Mouse (Mus musculus) forebrain, embryonic 15.5 days (tissue): ENCODE results near the gene Pih1d1. TPM values are rescaled to one million over a fixed set of nuclear protein-coding genes. Genes with fewer than 3 reads are reported as not detected.
"Not testable (repeated sequence)": the region's sequence is repeated elsewhere in the genome, so short reads cannot be mapped to it uniquely, and the experiment has no call there.

Experiments used
- ATAC-seq: fragments of 200-750 bp; cut with Nextera tagmentation; replicated peaks from 2 replicates; pipeline ENCODE4 v1.8.0; 2017; ENCODE audit warnings: mild to moderate bottlenecking, moderate TSS enrichment, moderate library complexity
- H3K27ac ChIP-seq: fragments of 300-500 bp; sonication (generic); replicated peaks from 2 replicates; pipeline ENCODE4 v1.5.1; 2015; ENCODE audit warnings: mild to moderate bottlenecking, inconsistent platforms
- H3K27me3 ChIP-seq: fragments of 300-500 bp; sonication (generic); 2 replicates; pipeline ENCODE4 v1.6.1; 2015; ENCODE audit warnings: inconsistent platforms
- H3K36me3 ChIP-seq: fragments of 300-500 bp; sonication (generic); 2 replicates; pipeline ENCODE4 v1.6.1; 2015; ENCODE audit warnings: mild to moderate bottlenecking, inconsistent platforms
- H3K4me1 ChIP-seq: fragments of 300-500 bp; sonication (generic); 2 replicates; pipeline ENCODE4 v1.6.1; 2015; ENCODE audit warnings: inconsistent platforms
- H3K4me2 ChIP-seq: fragments of 300-500 bp; sonication (generic); replicated peaks from 2 replicates; pipeline ENCODE4 v1.6.1; 2015; ENCODE audit warnings: mild to moderate bottlenecking, inconsistent platforms
- H3K4me3 ChIP-seq: fragments of 300-500 bp; sonication (generic); 2 replicates; pipeline ENCODE4 v1.5.1; 2015; ENCODE audit warnings: mild to moderate bottlenecking, inconsistent platforms
- H3K9ac ChIP-seq: fragments of 300-500 bp; sonication (generic); replicated peaks from 2 replicates; pipeline ENCODE4 v1.6.1; 2015; ENCODE audit warnings: mild to moderate bottlenecking, inconsistent platforms
- H3K9me3 ChIP-seq: fragments of 300-500 bp; sonication (generic); 2 replicates; pipeline ENCODE4 v1.6.1; 2016; ENCODE audit warnings: inconsistent platforms
- WGBS: fragments of 180-500 bp; shearing (Covaris S2); methylation state at CpG from one replicate; pipeline ENCODE4 v1.1.7; 2015; ENCODE audit warnings: mixed read lengths; 5-methylcytosine and 5-hydroxymethylcytosine counted together
- polyA plus RNA-seq: library from polyadenylated mRNA; unstranded; fragments of >200 nt; fragmentation: Nextera tagmentation; extraction: Ambion mirVana; gene quantifications from 2 replicates; pipeline ENCODE4 v1.2.1, GENCODE M21; 2015

Gene Pih1d1
- polyA plus RNA-seq, 1 experiment from 2014 or later = 96.0 TPM

DNA sequence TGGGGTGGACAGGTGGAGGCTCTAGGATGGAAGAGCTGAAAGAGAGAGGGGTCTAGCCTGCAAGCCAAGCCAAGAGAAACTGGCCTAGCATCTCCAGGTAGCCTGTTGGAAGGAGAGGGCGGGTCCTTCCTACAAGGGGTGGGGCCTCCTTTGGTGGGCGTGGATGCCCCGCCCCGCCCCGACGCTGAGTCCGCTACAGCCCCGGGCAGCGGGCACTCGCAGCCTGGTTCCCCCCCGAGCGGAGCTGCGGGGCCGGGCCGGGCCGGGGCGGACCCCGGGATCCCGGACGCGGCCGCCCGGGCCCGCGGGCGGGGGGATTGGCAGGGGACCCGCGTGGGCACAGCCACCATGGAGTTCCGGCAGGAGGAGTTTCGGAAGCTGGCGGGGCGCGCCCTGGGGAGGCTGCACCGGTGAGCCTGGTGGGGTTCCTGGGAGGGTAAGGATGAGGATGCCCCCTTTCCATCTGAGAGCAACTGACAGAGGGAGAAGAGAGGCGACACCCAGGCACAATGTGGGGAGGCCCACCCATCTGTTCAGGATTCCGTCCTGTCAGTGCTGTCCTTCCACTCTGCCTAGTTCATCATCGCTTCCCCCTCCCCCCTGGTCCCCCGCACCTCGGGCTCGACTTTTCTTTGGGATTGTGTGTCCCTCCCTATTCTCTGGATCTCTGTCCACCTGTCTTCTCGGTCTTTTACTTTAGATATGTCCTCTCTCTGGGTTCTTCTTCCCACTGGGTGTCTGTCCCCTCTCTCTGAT is 9.8 kb downstream of the Pih1d1 start, which contains the start of gene Slc17a7:
Gene Slc17a7, plus strand, starts transcription at position 215 of the 756 bp plus-strand sequence.
- H3K4me3 ChIP-seq = peak within 1 kb of the TSS; percentile 49
- no peak for ATAC-seq
- H3K27me3 ChIP-seq = peaks cover 51% of the 10 kb centered on the region
- peak within 1 kb of the TSS; percentile 27; the same call in 1 of the 2 replicates for H3K27ac ChIP-seq
- H3K4me2 ChIP-seq = peak within 1 kb of the TSS; percentile 55
- 1% methylated on average over 40 of the region's 41 CpGs for WGBS
- no peaks in the 10 kb centered on the region for H3K36me3 ChIP-seq
- H3K4me1 ChIP-seq = peaks cover 48% of the 10 kb centered on the region
- H3K9me3 ChIP-seq = no peaks in the 10 kb centered on the region
- peak within 1 kb of the TSS; percentile 52 for H3K9ac ChIP-seq

DNA sequence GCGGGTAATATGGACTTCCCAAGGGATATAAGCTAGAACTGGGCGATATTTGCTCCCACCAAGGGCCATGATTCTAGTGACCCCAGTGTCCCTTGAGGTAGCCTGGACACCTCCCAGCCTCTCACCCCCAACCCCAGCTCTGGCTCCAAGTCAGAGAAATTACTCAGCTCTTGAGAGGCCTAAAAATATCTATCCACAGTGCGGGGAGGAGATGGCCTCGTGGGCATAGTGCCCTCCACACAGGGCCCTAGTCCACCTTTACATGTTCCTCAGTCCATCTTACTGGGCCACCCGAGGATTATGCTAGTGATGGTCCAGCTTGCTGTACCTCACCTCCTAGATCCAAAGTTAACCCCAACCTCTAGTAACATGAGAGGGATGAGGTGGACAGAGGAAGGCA is 10.7 kb downstream of the Pih1d1 start:
- no peaks in the 10 kb centered on the region for H3K36me3 ChIP-seq
- peaks cover 48% of the 10 kb centered on the region for H3K4me1 ChIP-seq
- peaks cover 60% of the 10 kb centered on the region for H3K27me3 ChIP-seq
- H3K27ac ChIP-seq = 0 out of 2 replicates have a peak overlapping the region, but pooled peaks have one; percentile 27
- H3K9me3 ChIP-seq = no peaks in the 10 kb centered on the region
- peak overlapping the region; percentile 49 for H3K4me3 ChIP-seq
- ATAC-seq = no peak
- WGBS = 59% methylated on average over 5 of the region's 5 CpGs
- peak overlapping the region; percentile 52; the same call in 1 of the 2 replicates for H3K9ac ChIP-seq
- H3K4me2 ChIP-seq = peak overlapping the region; percentile 55

DNA sequence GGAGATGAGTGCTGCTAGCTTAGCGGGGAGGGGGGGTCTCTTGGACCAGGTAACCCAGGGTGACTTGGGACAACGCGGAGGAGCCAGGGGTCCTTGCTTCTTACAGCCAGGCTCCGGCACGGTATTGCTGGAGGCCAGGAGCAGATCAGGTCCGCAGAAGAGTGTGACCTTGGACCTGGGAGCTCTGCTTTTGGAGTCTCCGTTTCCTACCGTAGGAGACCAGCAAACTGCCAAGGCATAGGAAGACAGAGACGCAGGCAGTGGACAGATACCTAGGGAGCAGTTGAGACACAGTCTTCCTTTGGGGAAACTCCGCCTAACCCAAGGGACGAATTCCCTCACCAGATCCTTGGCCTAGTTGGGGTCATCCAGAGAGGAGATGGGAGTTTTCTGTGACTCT is 11.6 kb downstream of the Pih1d1 start:
- Histone ChIP-seq H3K4me3 (peak overlapping the region; percentile 49), H3K9me3 (no peaks in the 10 kb centered on the region), H3K4me2 (peak overlapping the region; percentile 55), H3K36me3 (no peaks in the 10 kb centered on the region), H3K9ac (no peak overlapping the region), H3K27ac (0 out of 2 replicates have a peak overlapping the region, but pooled peaks have one; percentile 9), H3K27me3 (peaks cover 67% of the 10 kb centered on the region), H3K4me1 (peaks cover 48% of the 10 kb centered on the region)
- ATAC-seq = no peak
- WGBS = 39% methylated on average over 11 of the region's 11 CpGs

DNA sequence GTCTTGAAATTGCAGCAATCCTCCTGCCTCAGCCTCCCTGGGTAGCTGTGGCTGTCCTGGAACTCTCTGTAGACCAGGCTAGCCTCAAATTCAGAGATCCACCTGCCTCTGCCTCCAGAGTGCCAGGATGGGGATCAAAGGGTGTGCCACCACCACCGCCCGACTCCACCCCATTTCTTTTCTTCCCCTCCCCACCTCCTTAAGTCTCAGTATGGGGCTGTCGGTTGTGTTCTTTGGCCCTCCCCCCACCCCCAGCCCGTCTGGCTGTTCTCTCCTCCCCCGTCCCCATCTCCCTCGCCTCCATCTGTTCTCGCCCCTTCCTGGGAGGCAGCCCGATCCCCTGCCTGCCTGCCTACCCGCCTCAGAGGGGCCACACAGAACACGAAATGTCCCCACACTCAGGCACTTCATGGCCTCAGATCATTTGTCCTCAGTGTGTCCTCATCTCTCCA is 12.9 kb downstream of the Pih1d1 start:
- H3K27ac ChIP-seq = peak overlapping the region; percentile 46

DNA sequence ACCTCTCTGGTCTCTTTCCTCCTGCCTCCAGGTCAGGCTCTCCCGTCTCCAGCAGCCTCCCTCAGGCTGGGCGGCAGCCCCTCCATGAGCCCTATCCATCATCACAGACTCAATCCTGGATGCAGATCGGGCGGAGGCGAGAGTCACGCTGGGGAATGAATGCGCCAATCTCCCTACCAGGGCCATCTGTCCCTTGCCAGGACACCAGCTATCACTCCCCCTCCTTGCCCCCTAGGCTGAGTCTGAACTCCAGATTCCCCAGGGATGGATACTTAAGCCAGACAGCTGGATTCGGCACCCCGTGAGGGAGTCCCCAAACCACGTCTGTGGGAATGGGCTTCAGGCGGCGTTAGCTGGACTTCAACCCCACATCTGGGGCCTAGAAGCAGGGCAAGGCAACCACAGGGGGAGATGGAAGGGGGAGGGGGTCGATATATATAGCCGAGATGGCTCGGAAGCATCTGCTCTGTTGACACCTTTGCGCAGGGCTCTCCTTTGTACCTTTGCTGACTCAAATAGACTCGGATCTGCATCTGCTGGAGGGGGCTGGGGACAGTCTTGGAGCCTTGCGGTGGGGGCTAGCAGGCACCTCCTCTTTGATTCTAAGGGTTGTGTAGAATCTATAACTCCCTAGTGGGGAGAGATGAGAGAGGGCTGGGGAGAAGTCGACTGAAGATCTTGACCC is 13.8 kb downstream of the Pih1d1 start:
- 0 out of 2 replicates have a peak, but pooled peaks have one; percentile 31 for ATAC-seq
- peak overlapping the region; percentile 46 for H3K27ac ChIP-seq
- H3K9ac ChIP-seq = 0 out of 2 replicates have a peak overlapping the region, but pooled peaks have one; percentile 23
- no peaks in the 10 kb centered on the region for H3K36me3 ChIP-seq
- no peaks in the 10 kb centered on the region for H3K9me3 ChIP-seq
- 1% methylated on average over 19 of the region's 19 CpGs for WGBS
- peak overlapping the region; percentile 38 for H3K4me2 ChIP-seq
- peaks cover 33% of the 10 kb centered on the region for H3K4me1 ChIP-seq
- peak overlapping the region; percentile 27 for H3K4me3 ChIP-seq
- peaks cover 82% of the 10 kb centered on the region for H3K27me3 ChIP-seq

More for the DNA sequence above, 12.9 kb downstream of the Pih1d1 start:
- no peaks in the 10 kb centered on the region for H3K9me3 ChIP-seq
- H3K27me3 ChIP-seq = peaks cover 77% of the 10 kb centered on the region
- H3K9ac ChIP-seq = no peak overlapping the region
- ATAC-seq = 0 out of 2 replicates have a peak, but pooled peaks have one; percentile 12
- 21% methylated on average over 10 of the region's 10 CpGs for WGBS
- H3K36me3 ChIP-seq = no peaks in the 10 kb centered on the region
- peak overlapping the region; percentile 27; the same call in 1 of the 2 replicates for H3K4me3 ChIP-seq
- H3K4me2 ChIP-seq = peak overlapping the region; percentile 38
- peaks cover 42% of the 10 kb centered on the region for H3K4me1 ChIP-seq

DNA sequence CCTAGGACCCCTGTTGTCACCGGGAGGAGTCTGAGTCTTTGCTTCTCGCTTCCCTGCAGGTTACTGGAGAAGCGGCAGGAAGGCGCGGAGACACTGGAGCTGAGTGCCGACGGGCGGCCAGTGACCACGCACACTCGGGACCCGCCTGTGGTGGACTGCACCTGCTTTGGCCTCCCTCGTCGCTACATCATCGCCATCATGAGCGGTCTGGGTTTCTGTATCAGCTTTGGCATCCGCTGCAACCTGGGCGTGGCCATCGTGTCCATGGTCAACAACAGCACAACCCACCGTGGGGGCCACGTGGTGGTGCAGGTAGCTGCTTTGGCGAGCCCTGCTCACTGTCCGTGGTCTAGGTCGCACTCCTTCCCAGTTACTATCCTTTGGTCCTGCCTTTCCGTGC is 14.6 kb downstream of the Pih1d1 start:
- H3K27me3 ChIP-seq = peaks cover 75% of the 10 kb centered on the region
- H3K27ac ChIP-seq = no peak overlapping the region
- peak overlapping the region; percentile 38 for H3K4me2 ChIP-seq
- H3K4me1 ChIP-seq = peaks cover 30% of the 10 kb centered on the region
- no peaks in the 10 kb centered on the region for H3K36me3 ChIP-seq
- peak overlapping the region; percentile 6 for H3K4me3 ChIP-seq
- no peak for ATAC-seq
- 4% methylated on average over 24 of the region's 24 CpGs for WGBS
- 0 out of 2 replicates have a peak overlapping the region, but pooled peaks have one; percentile 0 for H3K9ac ChIP-seq
- no peaks in the 10 kb centered on the region for H3K9me3 ChIP-seq

DNA sequence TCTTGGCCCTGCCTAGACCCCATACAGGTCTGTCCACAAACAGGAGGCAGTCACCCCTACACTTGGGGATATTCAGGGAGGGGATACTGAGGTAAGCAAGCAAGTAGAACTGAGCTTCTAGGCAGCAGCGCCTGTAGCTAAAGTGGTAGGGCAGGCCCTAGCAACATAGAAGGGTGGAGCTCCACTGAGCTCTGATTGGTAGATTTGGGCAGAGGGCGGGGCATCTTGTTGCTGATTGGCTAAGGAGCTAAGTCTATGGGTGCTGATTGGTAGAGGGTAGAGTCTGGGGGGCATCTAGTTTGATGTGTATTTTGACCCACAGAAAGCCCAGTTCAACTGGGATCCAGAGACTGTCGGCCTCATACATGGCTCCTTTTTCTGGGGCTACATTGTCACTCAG is 15.4 kb downstream of the Pih1d1 start:
- no peak overlapping the region for H3K4me3 ChIP-seq
- no peaks in the 10 kb centered on the region for H3K9me3 ChIP-seq
- 89% methylated on average over 3 of the region's 3 CpGs for WGBS
- H3K36me3 ChIP-seq = no peaks in the 10 kb centered on the region
- ATAC-seq = no peak
- H3K27me3 ChIP-seq = peaks cover 78% of the 10 kb centered on the region
- H3K4me1 ChIP-seq = peaks cover 26% of the 10 kb centered on the region
- H3K9ac ChIP-seq = no peak overlapping the region
- no peak overlapping the region for H3K27ac ChIP-seq
- H3K4me2 ChIP-seq = no peak overlapping the region

DNA sequence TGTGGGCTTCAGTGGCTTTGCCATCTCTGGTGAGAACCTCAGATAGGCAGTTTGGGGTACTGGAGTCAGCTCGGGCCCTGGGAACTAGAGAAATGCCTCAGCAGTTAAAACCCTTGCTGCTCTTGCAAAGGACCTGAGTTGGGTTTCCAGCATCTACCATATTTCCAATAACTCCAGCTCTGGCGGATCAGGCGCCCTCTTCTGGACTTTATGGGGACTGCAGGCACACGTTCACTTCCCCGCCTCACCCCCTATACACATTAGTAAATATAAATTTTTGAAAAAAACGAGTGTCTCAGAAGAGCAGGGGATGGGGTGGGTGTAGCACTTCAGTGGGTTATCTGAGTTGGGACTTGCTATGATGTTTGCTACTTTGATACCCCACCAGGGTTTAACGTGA is 18.9 kb downstream of the Pih1d1 start:
- WGBS = 65% methylated on average over 7 of the region's 7 CpGs
- no peak overlapping the region for H3K9ac ChIP-seq
- H3K27me3 ChIP-seq = peaks cover 82% of the 10 kb centered on the region
- no peak overlapping the region for H3K27ac ChIP-seq
- H3K36me3 ChIP-seq = no peaks in the 10 kb centered on the region
- H3K9me3 ChIP-seq = no peaks in the 10 kb centered on the region
- H3K4me1 ChIP-seq = peaks cover 25% of the 10 kb centered on the region
- no peak overlapping the region for H3K4me2 ChIP-seq
- no peak for ATAC-seq
- H3K4me3 ChIP-seq = no peak overlapping the region

DNA sequence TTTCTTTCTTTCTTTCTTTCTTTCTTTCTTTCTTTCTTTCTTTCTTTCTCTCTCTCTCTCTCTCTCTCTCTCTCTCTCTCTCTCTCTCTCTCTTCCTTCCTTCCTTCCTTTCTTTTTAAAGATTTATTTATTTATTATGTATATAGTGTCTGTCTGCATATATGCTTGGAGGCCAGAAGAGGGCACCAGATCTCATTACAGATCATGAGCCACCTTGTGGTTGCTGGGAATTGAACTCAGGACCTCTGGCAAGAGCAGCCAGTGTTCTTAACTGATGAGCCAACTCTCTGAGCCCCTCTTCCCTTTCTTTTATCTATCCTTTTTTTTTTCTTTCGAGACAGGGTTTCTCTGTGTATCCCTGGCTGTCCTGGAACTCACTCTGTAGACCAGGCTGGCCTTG is 19.7 kb downstream of the Pih1d1 start:
- H3K4me2 ChIP-seq, H3K36me3 ChIP-seq, H3K9me3 ChIP-seq, H3K4me3 ChIP-seq, H3K9ac ChIP-seq, ATAC-seq, H3K27ac ChIP-seq: not testable (repeated sequence)
- Histone ChIP-seq H3K27me3 (peaks cover 83% of the 10 kb centered on the region), H3K4me1 (peaks cover 17% of the 10 kb centered on the region)
- 73% methylated on average over 1 of the region's 1 CpGs for WGBS

DNA sequence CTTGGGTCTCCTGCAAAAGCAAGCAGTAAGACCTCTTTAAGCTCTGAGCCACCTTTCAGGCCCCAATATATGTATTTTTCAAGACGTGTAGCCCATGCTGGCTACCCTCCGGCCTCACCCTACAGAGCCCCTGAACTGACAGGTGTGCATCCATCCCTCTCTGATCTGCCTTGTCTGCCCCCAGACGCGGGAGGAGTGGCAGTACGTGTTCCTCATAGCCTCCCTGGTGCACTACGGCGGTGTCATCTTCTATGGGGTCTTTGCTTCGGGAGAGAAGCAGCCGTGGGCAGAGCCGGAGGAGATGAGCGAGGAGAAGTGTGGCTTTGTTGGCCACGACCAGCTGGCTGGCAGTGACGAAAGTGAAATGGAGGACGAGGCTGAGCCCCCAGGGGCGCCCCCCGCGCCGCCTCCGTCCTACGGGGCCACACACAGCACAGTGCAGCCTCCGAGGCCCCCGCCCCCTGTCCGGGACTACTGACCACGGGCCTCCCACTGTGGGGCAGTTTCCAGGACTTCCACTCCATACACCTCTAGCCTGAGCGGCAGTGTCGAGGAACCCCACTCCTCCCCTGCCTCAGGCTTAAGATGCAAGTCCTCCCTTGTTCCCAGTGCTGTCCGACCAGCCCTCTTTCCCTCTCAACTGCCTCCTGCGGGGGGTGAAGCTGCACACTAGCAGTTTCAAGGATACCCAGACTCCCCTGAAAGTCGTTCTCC is 20.6 kb downstream of the Pih1d1 start:
- H3K4me1 ChIP-seq = peaks cover 15% of the 10 kb centered on the region
- H3K9me3 ChIP-seq = no peaks in the 10 kb centered on the region
- H3K4me3 ChIP-seq = 0 out of 2 replicates have a peak overlapping the region, but pooled peaks have one; percentile 8
- no peak overlapping the region for H3K9ac ChIP-seq
- H3K36me3 ChIP-seq = no peaks in the 10 kb centered on the region
- no peak for ATAC-seq
- WGBS = 3% methylated on average over 28 of the region's 29 CpGs
- no peak overlapping the region for H3K4me2 ChIP-seq
- no peak overlapping the region for H3K27ac ChIP-seq
- H3K27me3 ChIP-seq = peaks cover 83% of the 10 kb centered on the region

DNA sequence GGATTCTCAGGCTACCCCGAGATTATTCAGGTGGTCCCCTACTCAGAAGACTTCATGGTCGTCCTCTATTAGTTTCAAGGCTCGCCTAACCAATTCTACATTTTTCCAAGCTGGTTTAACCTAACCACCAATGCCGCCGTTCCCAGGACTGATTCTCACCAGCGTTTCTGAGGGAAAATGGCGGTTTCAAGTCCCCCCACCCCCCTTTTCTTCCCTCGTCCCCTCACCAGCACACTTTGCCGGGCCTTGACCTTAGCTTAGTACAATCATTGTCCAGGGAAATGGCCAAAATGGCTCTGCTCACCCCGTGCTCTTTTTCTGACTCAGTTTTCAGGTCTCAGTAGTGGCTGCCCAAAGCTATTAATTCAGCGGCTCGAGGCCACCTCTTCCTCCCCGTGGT is 21.3 kb downstream of the Pih1d1 start:
- peaks cover 15% of the 10 kb centered on the region for H3K4me1 ChIP-seq
- no peak overlapping the region for H3K4me2 ChIP-seq
- no peaks in the 10 kb centered on the region for H3K36me3 ChIP-seq
- WGBS = 1% methylated on average over 13 of the region's 13 CpGs
- no peaks in the 10 kb centered on the region for H3K9me3 ChIP-seq
- no peak overlapping the region for H3K9ac ChIP-seq
- peaks cover 85% of the 10 kb centered on the region for H3K27me3 ChIP-seq
- H3K27ac ChIP-seq = no peak overlapping the region
- no peak overlapping the region for H3K4me3 ChIP-seq
- no peak for ATAC-seq
